In genomic region chr5:72148679-72149078, GRCm38 (mm10) we compare ENCODE assay signal across 26 mouse cellular contexts. TPM values are rescaled to one million over a fixed set of nuclear protein-coding genes. Genes with fewer than 3 reads are reported as not detected.
DNase-seq lines count a peak whose midpoint lies in the region; ATAC-seq lines count a peak whose summit lies in the region.
"Had no signal": no experiment of that assay in that cellular context is flagged by ENCODE, and none has a peak within 500 bp of the region (broad histone marks: within the 10 kb centered on the region; RNA-seq: fewer than 3 reads in every experiment).

No protein-coding gene starts in this region.

- peaks cover 14% of the 10 kb centered on the region; the same call in 1 of the 2 replicates for H3K4me1 ChIP-seq in hindbrain, embryonic 10.5 days (replicated peaks)
- H3K4me1 ChIP-seq in hindbrain, embryonic 14.5 days (replicated peaks; ENCODE audit: control insufficient read depth, insufficient read depth, low read length) = 0 out of 2 replicates have a peak, but pooled peaks cover 3% of the 10 kb centered on the region
- H3K4me1 ChIP-seq in embryonic facial prominence, embryonic 13.5 days = peaks cover 8% of the 10 kb centered on the region
- H3K4me1 ChIP-seq: heart, embryonic 13.5 days; liver, embryonic 12.5 days had no signal

- no peak overlapping the region for H3K9ac ChIP-seq in hindbrain, embryonic 14.5 days
- H3K9ac ChIP-seq in embryonic facial prominence, embryonic 13.5 days = no peak overlapping the region
- H3K9ac ChIP-seq: embryonic facial prominence, embryonic 15.5 days; heart, embryonic 13.5 days; hindbrain, embryonic 15.5 days; limb, embryonic 13.5 days; liver, embryonic 12.5 days had no signal

- H3K27ac ChIP-seq in hindbrain, embryonic 10.5 days = no peak overlapping the region
- no peak overlapping the region for H3K27ac ChIP-seq in hindbrain, embryonic 14.5 days
- peak overlapping the region; percentile 68; the same call in 1 of the 2 replicates for H3K27ac ChIP-seq in embryonic facial prominence, embryonic 13.5 days
- H3K27ac ChIP-seq: embryonic facial prominence, embryonic 15.5 days; heart, adult 2 months; heart, embryonic 13.5 days; hindbrain, embryonic 15.5 days; limb, embryonic 13.5 days; liver, embryonic 12.5 days had no signal

- no peak for ATAC-seq in hindbrain, embryonic 14.5 days (ENCODE audit: low FRiP score)
- ATAC-seq in embryonic facial prominence, embryonic 13.5 days (ENCODE audit: insufficient number of reproducible peaks, insufficient read depth, low FRiP score, low TSS enrichment, low read depth) = no peak
- ATAC-seq: intestine, embryonic 16.5 days; liver, embryonic 12.5 days had no signal

- no peaks in the 10 kb centered on the region for H3K36me3 ChIP-seq in hindbrain, embryonic 10.5 days
- no peaks in the 10 kb centered on the region for H3K36me3 ChIP-seq in hindbrain, embryonic 14.5 days (replicated peaks; ENCODE audit: control insufficient read depth, insufficient read depth)
- H3K36me3 ChIP-seq in embryonic facial prominence, embryonic 13.5 days = no peaks in the 10 kb centered on the region
- H3K36me3 ChIP-seq: embryonic facial prominence, embryonic 15.5 days; heart, embryonic 13.5 days; hindbrain, embryonic 15.5 days; limb, embryonic 13.5 days; liver, embryonic 12.5 days had no signal

- no peaks in the 10 kb centered on the region for H3K9me3 ChIP-seq in hindbrain, embryonic 10.5 days
- H3K9me3 ChIP-seq in hindbrain, embryonic 14.5 days (ENCODE audit: control insufficient read depth, low read length) = no peaks in the 10 kb centered on the region
- H3K9me3 ChIP-seq in embryonic facial prominence, embryonic 13.5 days = no peaks in the 10 kb centered on the region
- H3K9me3 ChIP-seq: embryonic facial prominence, embryonic 15.5 days; heart, embryonic 13.5 days; hindbrain, embryonic 15.5 days; limb, embryonic 13.5 days; liver, embryonic 12.5 days had no signal

- WGBS in hindbrain, embryonic 10.5 days = 52% methylated on average over 5 of the region's 5 CpGs
- 39% methylated on average over 5 of the region's 5 CpGs for WGBS in hindbrain, embryonic 14.5 days
- WGBS in embryonic facial prominence, embryonic 13.5 days = 25% methylated on average over 5 of the region's 5 CpGs

- no peaks in the 10 kb centered on the region for H3K27me3 ChIP-seq in hindbrain, embryonic 10.5 days (ENCODE audit: insufficient read depth, poor library complexity, severe bottlenecking)
- H3K27me3 ChIP-seq in hindbrain, embryonic 14.5 days (ENCODE audit: control insufficient read depth, insufficient read depth, low read length) = no peaks in the 10 kb centered on the region
- no peaks in the 10 kb centered on the region for H3K27me3 ChIP-seq in embryonic facial prominence, embryonic 13.5 days
- H3K27me3 ChIP-seq: embryonic facial prominence, embryonic 15.5 days; heart, embryonic 13.5 days; hindbrain, embryonic 15.5 days; limb, embryonic 13.5 days; liver, embryonic 12.5 days had no signal

- no peak overlapping the region for H3K4me3 ChIP-seq in hindbrain, embryonic 10.5 days
- H3K4me3 ChIP-seq in hindbrain, embryonic 14.5 days (replicated peaks; ENCODE audit: low read length) = no peak overlapping the region
- no peak overlapping the region for H3K4me3 ChIP-seq in embryonic facial prominence, embryonic 13.5 days
- H3K4me3 ChIP-seq: embryonic facial prominence, embryonic 15.5 days; heart, adult 2 months; heart, embryonic 13.5 days; hindbrain, embryonic 15.5 days; limb, embryonic 13.5 days; liver, embryonic 12.5 days had no signal

- peak; percentile 16 for DNase-seq in hindbrain, embryonic 10.5 days (ENCODE audit: low spot score)
- DNase-seq in hindbrain, embryonic 14.5 days (ENCODE audit: low spot score) = no peak
- DNase-seq in layer of hippocampus, postnatal 14 days (ENCODE audit: low spot score in 2 of 2) = peak; percentile 36 to 71
- no peak for DNase-seq in layer of hippocampus, adult 9-11 months
- DNase-seq in embryo, embryonic 11 days = peak; percentile 23
- DNase-seq in cerebellum, postnatal 10 days = no peak
- DNase-seq: adrenal gland, adult 8-10 months; cerebellum, adult 2 months; cerebellum, postnatal 36 days; gastrocnemius, postnatal 36 days; heart, adult 2 months; heart, postnatal 14 days; kidney, adult 9 months; kidney, postnatal 14 days; lung, adult 18-20 months; lung, postnatal 10 days; thymus, adult 18-20 months; thymus, postnatal 4 days had no signal

- H3K4me2 ChIP-seq in hindbrain, embryonic 14.5 days (replicated peaks) = no peak overlapping the region
- H3K4me2 ChIP-seq in embryonic facial prominence, embryonic 13.5 days = no peak overlapping the region
- H3K4me2 ChIP-seq: embryonic facial prominence, embryonic 15.5 days; heart, embryonic 13.5 days; hindbrain, embryonic 15.5 days; limb, embryonic 13.5 days; liver, embryonic 12.5 days; midbrain, embryonic 11.5 days had no signal

RNA-seq across cellular contexts. Expression of gene Commd8, which starts 19.3 kb away (rescaled TPM):
- polyA plus RNA-seq in hindbrain, embryonic 10.5 days (2016; fragmentation: Nextera tagmentation; extraction: Ambion mirVana) = 152 and 154 TPM in 2 replicates
- polyA plus RNA-seq in hindbrain, embryonic 14.5 days (2014; fragmentation: Nextera tagmentation; extraction: Ambion mirVana) = 146 and 158 TPM in 2 replicates
- total RNA-seq in layer of hippocampus, postnatal 14 days (2021) = 10 to 100 TPM; 91.1 to 91.2 TPM
- polyA plus RNA-seq in embryonic facial prominence, embryonic 13.5 days (2015; fragmentation: Nextera tagmentation; extraction: Ambion mirVana) = 151 and 158 TPM in 2 replicates

Comparison
In these comparisons a context has a peak if more than half of its experiments do, and no peak if none do; other contexts are left out.
1. DNase-seq: peak in hindbrain, embryonic 10.5 days (single experiment), layer of hippocampus, postnatal 14 days (2 of 2) and embryo, embryonic 11 days (single experiment); none in hindbrain, embryonic 14.5 days (single experiment), layer of hippocampus, adult 9-11 months (single experiment) and cerebellum, postnatal 10 days (0 of 2).